Mouse (Mus musculus) heart, adult 2 months (tissue): ENCODE measurements at regions not wholly inside any gene's neighbourhood (a gene's known extent, or its start where the extent isn't known, plus 50 kb on each side); places are given as distances from the start of the nearest gene placed in this dataset.

Source experiments
- CTCF ChIP-seq: fragments of 200-600 bp; IDR thresholded peaks from 2 replicates; pipeline ENCODE4 v1.8.1; 2022; ENCODE audit warnings: antibody characterized with exemption, mild to moderate bottlenecking, moderate library complexity
- EP300 ChIP-seq: fragments of 200-500 bp; IDR thresholded peaks from 2 replicates; pipeline ENCODE4 v1.6.1; 2011; ENCODE audit warnings: low read depth, low read length, control low read depth; ENCODE audit not compliant: insufficient read depth

DNA sequence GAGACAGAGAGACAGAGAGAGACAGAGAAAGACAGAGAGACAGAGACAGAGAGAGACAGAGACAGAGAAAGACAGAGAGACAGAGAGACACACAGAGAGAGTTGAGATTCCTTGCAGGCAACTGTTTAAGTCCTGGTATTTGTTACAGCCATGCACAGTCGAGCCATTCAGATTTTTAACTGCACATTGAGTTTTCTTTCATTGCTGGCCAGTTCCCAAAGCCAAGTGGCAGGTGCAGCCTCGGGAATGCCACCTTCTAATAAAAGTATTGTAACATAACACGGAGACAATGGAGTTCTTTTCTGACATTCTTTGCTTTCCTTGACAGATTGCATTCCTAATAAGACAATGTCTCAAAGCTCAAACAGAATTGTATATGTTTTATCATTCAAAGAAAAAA lies 306.3 kb upstream of the Flrt2 start:
- TF ChIP-seq CTCF (no peak), EP300 (no peak)
